Mouse (Mus musculus): ENCODE data around the gene Myo10. TPM values are rescaled to one million over a fixed set of nuclear protein-coding genes. Genes with fewer than 3 reads are reported as not detected.

Gene Myo10
- total RNA-seq, 1 experiment from 2014 or later: 92.8 TPM

- no peak for DNase-seq
These were observed 179.4 kb downstream of the Myo10 start for GRCm38 (mm10) chr15:25801726-25802125.

DNA sequence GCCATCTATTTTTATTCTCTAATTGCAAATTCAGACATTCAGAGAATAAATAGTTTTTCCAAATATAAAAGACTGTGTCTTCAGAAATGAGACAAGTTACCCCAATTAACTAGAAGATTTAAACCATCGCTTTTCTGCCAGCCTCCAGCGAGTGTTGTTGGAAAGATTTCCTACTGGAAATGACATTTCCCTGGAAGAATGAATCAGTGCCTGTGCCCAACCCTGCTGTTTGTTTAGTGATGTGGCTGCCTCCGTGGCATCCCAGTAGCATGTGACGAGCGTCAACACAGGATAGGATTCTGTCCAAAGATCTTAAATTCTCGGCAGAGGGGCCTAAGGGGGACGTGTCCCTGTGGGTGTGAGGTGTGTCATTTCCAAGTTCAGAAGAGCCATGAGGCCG lies 179.9 kb downstream of the Myo10 start:
- no peak for DNase-seq

- DNase-seq: no peak
These were observed 180.8 kb downstream of the Myo10 start for GRCm38 (mm10) chr15:25803111-25803510.

DNA sequence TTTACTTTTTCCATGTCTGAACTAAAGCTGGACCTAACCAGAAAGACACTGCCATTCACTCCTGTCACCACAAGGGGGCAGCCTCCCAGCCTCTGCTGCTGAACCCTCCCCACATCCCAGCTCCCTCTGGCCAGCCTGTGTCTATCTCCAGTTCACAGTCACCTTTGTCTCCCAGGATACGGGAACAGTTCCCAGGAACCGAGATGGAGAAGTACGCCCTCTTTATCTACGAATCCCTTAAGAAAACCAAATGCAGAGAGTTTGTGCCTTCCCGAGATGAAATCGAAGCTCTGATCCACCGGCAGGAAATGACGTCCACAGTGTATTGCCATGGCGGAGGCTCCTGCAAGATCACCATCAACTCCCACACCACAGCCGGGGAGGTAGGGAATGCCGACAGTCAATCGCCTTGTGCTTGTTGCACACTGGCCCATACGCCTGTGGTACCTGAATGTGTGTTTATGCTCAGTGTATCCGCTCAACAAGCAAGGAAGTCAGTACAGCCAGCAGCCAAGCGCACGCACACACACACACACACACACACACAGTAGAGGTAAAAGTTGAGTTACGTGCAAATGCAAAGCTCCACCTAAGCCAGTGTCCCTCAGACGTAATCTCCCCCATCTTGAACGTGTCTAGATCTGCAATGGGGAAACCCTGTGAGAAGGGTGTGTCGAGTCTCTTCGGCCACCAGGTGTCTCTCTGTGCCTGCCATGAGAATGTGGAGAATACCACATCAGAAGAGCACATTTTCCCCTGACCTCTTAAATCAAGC lies 183.2 kb downstream of the Myo10 start:
- DNase-seq: peak; percentile 78

GRCm38 (mm10) chr15:25806363-25806762 lies 184.0 kb downstream of the Myo10 start:
- DNase-seq: no peak

DNA sequence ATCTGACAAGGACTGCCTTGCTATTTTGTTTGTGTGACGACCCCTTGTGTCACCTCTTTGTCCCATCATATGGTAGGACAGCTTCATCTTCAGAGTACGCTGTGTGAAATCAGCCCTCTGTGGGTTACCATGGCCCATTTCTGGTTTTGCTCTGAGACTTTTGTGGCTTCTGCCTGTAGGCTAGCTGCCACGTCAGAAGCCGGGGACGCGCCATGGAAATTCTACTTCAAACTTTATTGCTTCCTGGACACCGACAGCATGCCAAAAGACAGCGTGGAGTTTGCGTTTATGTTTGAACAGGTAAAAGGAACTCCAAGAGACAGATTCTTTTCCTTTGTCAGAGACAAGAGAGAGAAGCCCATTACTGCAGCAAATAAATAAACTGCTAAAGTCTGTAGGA lies 184.6 kb downstream of the Myo10 start:
- no peak for DNase-seq

DNA sequence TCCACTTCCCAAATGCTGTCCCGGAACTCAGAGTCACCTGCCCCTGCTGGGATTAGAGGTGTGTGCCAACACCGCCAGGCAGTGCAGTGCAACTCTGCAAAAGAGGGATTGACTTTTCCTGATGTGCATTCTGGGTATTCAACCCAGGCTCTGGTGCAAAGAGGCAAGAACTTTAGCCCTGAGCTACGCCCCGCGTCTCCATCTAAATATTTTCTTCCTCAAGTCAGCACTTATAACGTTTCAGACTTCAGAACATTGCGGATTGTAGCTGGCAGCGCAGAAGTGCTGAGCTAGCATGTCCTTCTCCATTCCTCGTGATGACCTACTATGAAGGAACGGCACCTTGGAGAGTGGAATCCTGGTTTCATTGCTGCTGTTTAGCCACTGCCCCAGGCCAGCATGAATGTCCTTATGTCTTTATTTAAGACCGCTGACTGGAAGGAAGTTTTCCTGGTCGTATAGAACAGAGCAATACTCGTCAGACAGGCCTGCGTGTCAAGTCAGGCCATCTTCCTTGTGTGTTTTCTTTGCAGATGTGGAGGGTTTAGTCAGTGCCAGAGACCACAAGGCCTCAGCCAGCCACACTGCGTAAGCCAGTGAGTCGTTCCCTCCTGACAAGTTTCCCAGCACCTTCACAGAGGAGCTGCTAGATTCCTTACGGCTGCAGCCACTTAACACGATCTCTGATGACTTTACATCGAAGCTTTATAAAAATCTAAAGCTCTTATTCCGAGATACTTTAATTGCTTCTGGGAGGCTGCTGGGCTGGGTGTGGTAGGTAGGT lies 186.5 kb downstream of the Myo10 start:
- DNase-seq: no peak

DNA sequence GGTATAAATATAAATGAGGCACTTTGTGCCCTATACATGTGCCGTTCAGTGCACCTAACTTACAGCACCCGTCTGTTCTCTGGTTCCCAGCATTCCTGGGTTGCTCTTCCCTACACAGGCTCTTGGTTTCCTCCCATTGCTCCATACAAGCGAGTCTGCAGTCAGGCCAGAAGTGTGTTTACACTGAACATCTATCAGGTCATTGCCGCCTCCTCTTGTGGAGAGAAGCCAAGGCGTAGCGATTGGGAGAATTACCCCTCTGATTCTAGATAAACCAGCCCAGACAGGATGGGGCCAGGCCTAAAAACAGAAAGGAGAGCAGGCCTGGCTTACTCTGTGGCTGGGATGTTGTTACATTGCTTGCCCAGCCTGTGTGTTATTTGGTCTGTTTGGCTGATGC lies 187.3 kb downstream of the Myo10 start:
- DNase-seq: no peak

DNA sequence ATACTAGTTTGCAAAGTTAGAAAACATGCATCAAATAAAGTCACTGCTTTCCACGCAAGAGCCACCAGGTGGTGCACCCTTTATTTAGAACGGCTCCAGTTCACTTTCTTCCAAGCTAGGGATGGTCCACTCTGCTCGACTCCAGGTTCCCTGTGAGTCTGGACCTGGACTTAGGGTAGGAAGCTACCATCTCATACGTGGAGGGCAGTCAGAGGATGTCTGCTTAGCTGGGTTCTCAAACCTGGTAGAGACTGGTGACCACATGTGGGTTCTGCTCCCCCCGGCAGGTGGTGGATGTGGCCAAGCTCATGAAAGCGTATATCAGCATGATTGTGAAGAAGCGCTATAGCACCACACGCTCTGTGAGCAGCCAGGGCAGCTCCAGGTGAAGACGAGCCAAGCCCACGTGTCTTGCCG lies 189.5 kb downstream of the Myo10 start:
- no peak for DNase-seq

- DNase-seq: no peak
These were observed 190.2 kb downstream of the Myo10 start for GRCm38 (mm10) chr15:25812479-25812878.

- no peak for DNase-seq
These were observed 192.2 kb downstream of the Myo10 start for GRCm38 (mm10) chr15:25814535-25814934.

DNA sequence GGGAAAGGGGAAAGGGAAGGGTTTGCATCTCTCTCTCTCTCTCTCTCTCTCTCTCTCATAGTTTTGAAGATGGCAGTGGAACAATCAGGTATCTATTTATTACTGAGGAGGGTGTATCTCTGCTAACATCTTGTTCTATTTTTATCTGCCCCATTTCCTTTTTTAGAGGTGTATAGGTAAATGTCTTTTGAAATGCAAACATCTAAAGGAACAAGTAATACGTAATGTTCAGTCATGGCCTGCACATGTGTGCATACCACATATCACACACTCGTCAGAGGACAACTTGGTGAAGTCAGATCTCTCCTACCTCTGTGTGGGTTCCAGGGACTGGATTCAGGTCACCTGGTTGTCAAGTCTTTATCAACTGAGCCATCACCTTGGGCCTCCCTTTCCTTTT lies 194.9 kb downstream of the Myo10 start:
- DNase-seq: no peak

GRCm38 (mm10) chr15:25821981-25822380 lies 199.7 kb downstream of the Myo10 start:
- DNase-seq: no peak

DNA sequence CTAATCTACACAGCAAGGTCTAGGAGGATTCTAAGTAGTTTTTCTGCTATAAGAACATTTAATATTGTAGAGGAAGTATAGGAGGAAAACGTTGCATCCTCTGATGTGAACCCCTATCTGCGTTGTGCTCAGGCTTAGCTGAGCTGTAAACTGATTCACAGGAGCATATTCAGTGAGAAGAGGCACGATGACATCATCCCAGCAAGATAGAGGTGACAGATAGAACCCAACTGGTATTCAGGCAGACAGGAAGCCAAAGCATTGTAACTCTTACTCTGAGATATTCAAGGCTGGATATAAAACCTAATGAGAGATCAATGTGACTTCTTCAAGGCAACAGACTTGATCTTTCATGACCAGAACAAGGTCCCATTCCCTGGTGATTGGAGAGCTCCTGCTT lies 200.3 kb downstream of the Myo10 start:
- no peak for DNase-seq

- no peak for DNase-seq
These were observed 204.2 kb downstream of the Myo10 start for GRCm38 (mm10) chr15:25826531-25826961.

GRCm38 (mm10) chr15:25828464-25828863 lies 206.1 kb downstream of the Myo10 start:
- no peak for DNase-seq

- DNase-seq: no peak
These were observed 208.1 kb downstream of the Myo10 start for GRCm38 (mm10) chr15:25830426-25830825.

DNA sequence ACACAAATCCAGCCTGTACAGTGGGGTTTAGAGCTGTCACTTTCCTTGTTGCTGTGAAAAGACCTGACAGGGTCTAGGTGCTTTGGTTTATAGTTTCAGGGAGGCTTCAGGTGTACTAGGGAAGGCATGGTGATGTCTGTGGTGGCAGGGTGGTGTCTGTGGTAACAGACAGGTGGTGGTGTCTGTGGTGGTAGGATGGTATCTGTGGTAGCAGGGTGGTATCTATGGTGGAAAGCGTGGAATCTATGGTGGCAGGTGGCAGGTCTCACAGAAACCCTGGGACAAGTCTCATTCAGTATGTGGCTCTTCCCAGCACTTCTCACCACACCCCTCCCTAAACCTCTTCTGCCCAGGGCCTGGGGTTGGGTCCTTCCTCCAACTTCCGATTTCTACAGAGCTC lies 212.0 kb downstream of the Myo10 start:
- DNase-seq: no peak

DNA sequence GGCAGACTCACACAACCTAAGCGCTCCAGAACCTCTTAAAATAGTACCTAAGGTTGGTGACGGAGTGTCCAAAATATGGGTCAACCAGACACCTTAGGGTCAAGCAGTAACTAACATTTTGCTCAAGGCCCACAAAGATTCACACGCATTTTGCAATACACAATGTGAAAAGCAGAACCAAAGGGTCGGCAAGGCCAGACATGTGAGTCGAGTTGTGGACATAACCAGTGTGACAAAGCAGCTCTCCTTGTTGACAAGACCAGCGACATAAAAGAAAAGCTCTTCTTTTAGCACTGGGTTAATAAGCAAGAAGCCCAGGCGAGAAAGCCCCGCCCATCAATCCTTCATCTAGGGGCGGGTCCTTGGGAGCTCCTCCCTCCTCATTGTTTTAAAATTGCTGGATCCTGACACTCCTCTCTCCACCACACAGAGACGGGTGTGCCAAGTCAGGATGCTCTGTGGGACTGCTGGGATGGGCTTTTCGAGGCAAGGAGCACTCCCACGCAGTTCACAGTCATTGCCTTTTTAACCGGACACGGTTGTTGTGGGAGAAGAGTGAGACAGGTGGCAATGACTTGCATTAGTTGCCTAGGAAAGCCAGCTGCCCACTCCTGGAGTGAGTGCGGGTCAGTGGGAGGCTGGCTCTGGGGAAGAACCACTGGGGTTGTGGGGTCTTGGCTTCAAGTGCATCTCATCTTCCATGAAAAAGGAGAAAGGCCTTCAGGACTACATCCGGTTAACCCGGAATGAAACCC lies 212.8 kb downstream of the Myo10 start:
- DNase-seq: no peak

DNA sequence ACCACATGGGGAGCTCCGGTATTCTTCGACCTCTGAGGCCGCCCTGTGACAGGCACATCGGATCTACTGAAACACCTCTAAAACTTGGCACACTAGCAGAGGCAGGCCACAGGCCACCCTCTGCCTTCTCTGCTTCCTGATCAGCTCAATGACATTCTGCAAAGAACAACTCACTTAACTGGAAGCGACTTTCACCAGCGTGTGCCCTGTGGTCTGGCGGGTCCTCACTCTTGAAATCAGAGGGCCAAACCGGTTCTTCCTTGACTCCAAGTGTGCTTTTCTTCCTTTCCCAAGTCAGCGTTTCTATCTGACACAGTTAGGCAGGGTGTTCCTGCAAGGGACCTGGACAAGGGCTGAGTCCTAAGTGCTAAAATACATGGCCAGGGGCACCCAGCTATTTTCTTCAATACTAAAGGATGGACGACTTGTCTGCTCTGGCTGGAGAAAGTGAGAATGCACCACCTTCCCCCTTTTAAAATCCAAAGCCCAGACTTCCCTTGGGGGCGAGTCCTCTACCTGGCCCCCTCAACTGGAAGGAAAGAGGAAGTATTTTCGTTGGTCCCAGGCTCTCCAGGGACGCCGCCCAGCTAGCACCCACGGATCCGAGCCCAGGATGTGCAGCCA lies 220.2 kb downstream of the Myo10 start:
- DNase-seq: no peak

DNA sequence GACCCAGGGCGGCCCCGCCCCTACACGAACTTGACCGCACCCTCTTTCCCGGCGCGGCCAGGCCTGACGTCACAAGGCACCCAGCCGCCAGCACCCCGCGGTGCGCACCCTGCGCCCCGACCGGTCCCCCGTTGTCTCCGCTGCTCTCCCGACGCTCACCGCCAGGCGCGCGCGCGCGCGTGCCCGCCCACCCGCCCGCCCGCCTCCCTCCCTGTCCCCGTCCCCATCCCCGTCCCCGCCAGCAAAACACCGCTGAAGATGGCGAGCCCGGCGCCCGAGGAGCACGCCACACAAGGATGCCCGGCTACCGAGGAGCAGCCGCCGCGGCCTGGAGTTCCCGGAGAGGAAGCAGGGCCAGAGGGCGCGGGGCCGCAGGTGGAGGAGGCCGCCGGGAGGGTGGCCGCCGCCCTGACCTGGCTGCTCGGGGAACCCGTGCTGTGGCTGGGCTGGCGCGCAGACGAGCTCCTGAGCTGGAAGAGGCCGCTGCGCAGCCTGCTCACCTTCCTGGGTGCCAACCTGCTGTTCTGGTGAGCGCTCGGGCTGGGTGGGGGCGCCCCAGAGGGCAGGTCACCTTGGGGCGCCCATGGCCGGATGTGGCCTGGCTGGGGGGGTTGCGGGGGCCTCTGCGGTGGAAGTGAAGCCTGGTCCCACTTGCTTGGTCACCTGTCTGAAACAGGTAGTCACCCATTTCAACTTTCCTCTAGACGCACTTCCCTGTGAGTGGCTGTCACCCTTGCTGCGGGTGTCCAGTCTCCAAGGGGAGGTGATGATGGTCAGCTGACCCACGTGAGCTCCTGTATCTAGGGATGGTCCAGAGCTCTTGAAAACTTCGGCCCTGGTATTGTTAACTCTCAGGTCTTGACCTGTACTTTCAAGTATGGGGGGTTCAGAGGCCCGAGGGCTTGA lies 221.0 kb downstream of the Myo10 start, which contains the start of gene Retreg1:
Gene Retreg1 (plus strand): TSS at position 95 of the 906 bp plus-strand sequence.
- DNase-seq: peak; percentile 84

Measured in adrenal gland, postnatal 25 days (tissue).